Mouse (Mus musculus) testis, adult 2 months (tissue): ENCODE results near the gene Pdzrn3. TPM values are rescaled to one million over a fixed set of nuclear protein-coding genes. Genes with fewer than 3 reads are reported as not detected.

Experiments
- H3K27ac ChIP-seq: fragments of 200-500 bp; 2 replicates; pipeline ENCODE4 v1.5.1; 2012; ENCODE audit warnings: low read depth, low read length; ENCODE audit not compliant: control insufficient read depth, insufficient read depth
- H3K27me3 ChIP-seq: fragments of 200-500 bp; 2 replicates; pipeline ENCODE4 v1.6.1; 2012; ENCODE audit warnings: mild to moderate bottlenecking, low read length, moderate library complexity; ENCODE audit not compliant: control insufficient read depth, insufficient read depth
- H3K36me3 ChIP-seq: fragments of 200-500 bp; 2 replicates; pipeline ENCODE4 v1.6.1; 2012; ENCODE audit warnings: mild to moderate bottlenecking, low read length; ENCODE audit not compliant: control insufficient read depth, insufficient read depth
- H3K4me1 ChIP-seq: fragments of 200-500 bp; 2 replicates; pipeline ENCODE4 v1.6.1; 2012; ENCODE audit warnings: low read length; ENCODE audit not compliant: control insufficient read depth, insufficient read depth
- H3K4me3 ChIP-seq: fragments of 200-500 bp; 2 replicates; pipeline ENCODE4 v1.5.1; 2012; ENCODE audit warnings: low read depth, mild to moderate bottlenecking, low read length, moderate library complexity, mixed read lengths; ENCODE audit not compliant: control insufficient read depth
- CTCF ChIP-seq: fragments of 200-500 bp; IDR thresholded peaks from 2 replicates; pipeline ENCODE4 v1.5.1; 2012; ENCODE audit warnings: low read depth, mild to moderate bottlenecking, inconsistent platforms, low read length, moderate library complexity; ENCODE audit not compliant: control insufficient read depth, insufficient read depth, insufficient replicate concordance
- POLR2A ChIP-seq: fragments of 200-500 bp; IDR thresholded peaks from 2 replicates; pipeline ENCODE4 v1.6.1; 2012; ENCODE audit warnings: low read depth, mild to moderate bottlenecking, inconsistent platforms, low read length, moderate library complexity; ENCODE audit not compliant: control insufficient read depth
- polyA plus RNA-seq: library from polyadenylated mRNA; depleted of rRNA; stranded (reverse); fragments of >200 nt; gene quantifications from 2 replicates; pipeline ENCODE4 v1.2.3, GENCODE M21; 2012

The Pdzrn3 gene
- polyA plus RNA-seq, 1 experiment, result 1.2 TPM

GRCm38 (mm10) chr6:101266787-101267186, 110.9 kb downstream of the Pdzrn3 start:
- Histone ChIP-seq H3K4me3 (no peak overlapping the region), H3K36me3 (no peaks in the 10 kb centered on the region), H3K27ac (no peak overlapping the region), H3K4me1 (no peaks in the 10 kb centered on the region), H3K27me3 (no peaks in the 10 kb centered on the region)
- TF ChIP-seq CTCF, result peak; percentile 19; the same call in 1 of the 2 replicates
- no peak for TF ChIP-seq POLR2A

- Histone ChIP-seq H3K27me3 (no peaks in the 10 kb centered on the region), H3K4me1 (no peaks in the 10 kb centered on the region), H3K27ac (no peak overlapping the region), H3K4me3 (no peak overlapping the region), H3K36me3 (no peaks in the 10 kb centered on the region)
- no peak for TF ChIP-seq POLR2A
- no peak for TF ChIP-seq CTCF
These were observed 114.2 kb downstream of the Pdzrn3 start for GRCm38 (mm10) chr6:101263544-101263943.

GRCm38 (mm10) chr6:101261513-101261912, 116.2 kb downstream of the Pdzrn3 start:
- Histone ChIP-seq H3K27me3 (no peaks in the 10 kb centered on the region), H3K27ac (no peak overlapping the region), H3K36me3 (no peaks in the 10 kb centered on the region), H3K4me3 (no peak overlapping the region), H3K4me1 (no peaks in the 10 kb centered on the region)
- no peak for TF ChIP-seq POLR2A
- TF ChIP-seq CTCF, result no peak; the same call in 1 of the 2 replicates

DNA sequence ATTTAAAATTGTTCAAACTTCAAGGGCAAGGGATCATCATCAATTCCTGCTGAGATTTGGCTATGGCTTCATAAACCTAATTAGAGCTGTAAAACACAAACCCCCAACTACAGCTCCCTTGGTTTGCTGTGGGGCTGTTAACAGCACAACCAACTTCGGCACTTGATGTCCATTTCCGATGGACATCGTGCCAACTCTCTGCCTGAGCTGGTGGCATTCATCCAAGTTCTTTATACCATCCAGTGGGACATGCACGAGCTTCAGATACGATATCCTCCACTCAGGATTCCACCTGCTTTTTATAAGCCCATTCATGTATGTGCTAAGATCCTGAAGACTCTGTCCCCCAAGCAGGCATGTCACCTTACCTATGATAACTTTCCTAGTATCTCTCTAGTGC, 118.3 kb downstream of the Pdzrn3 start:
- H3K36me3 ChIP-seq, result no peaks in the 10 kb centered on the region
- H3K27me3 ChIP-seq, result no peaks in the 10 kb centered on the region

GRCm38 (mm10) chr6:101257418-101257817, 120.3 kb downstream of the Pdzrn3 start:
- H3K4me1 ChIP-seq, result no peaks in the 10 kb centered on the region
- H3K36me3 ChIP-seq, result no peaks in the 10 kb centered on the region
- TF ChIP-seq CTCF (no peak), POLR2A (no peak)
- no peak overlapping the region for H3K27ac ChIP-seq
- no peaks in the 10 kb centered on the region for H3K27me3 ChIP-seq
- H3K4me3 ChIP-seq, result no peak overlapping the region

More for the DNA sequence above, 118.3 kb downstream of the Pdzrn3 start:
- TF ChIP-seq POLR2A (no peak), CTCF (no peak)
- no peak overlapping the region for H3K27ac ChIP-seq
- no peaks in the 10 kb centered on the region for H3K4me1 ChIP-seq
- H3K4me3 ChIP-seq, result no peak overlapping the region

GRCm38 (mm10) chr6:101254652-101255051, 123.0 kb downstream of the Pdzrn3 start:
- H3K4me1 ChIP-seq, result no peaks in the 10 kb centered on the region
- no peak overlapping the region for H3K4me3 ChIP-seq
- H3K36me3 ChIP-seq, result no peaks in the 10 kb centered on the region
- H3K27me3 ChIP-seq, result no peaks in the 10 kb centered on the region
- H3K27ac ChIP-seq, result no peak overlapping the region
- no peak for TF ChIP-seq POLR2A

DNA sequence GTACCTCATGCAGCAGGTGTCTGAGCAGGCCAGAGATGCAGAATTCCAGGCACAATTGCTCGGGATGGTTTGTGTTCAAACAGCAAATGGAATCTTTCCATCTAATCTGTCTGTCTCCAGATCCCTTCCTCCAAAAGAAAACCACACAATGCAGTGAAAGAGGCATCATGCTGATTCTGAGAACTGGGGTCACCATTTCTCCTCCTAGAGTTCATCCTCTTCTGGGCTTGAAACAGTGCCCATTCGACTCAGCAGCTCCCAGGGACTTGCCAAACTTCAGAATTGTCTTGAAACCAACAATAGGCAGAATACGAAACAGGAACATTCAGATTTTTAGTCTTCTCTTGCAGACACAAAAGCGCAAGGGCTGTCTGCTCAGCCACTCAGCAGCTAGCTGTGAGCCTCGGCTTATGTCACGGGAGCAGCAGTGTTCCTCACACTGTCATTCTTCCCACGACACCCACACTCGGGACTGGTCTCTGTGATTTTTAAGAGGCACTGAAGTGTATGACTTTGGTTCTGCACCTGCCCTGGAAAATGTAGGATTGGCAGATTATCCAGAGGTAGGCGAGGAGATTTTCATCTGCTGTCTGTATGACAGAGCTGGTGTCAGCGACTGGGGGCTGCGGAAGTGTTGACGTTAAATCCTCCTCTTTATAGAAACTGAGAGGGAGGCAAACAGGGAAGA, 125.6 kb downstream of the Pdzrn3 start:
- H3K36me3 ChIP-seq, result no peaks in the 10 kb centered on the region
- TF ChIP-seq POLR2A (no peak), CTCF (no peak)
- H3K4me3 ChIP-seq, result no peak overlapping the region
- H3K27me3 ChIP-seq, result no peaks in the 10 kb centered on the region
- H3K4me1 ChIP-seq, result no peaks in the 10 kb centered on the region
- no peak overlapping the region for H3K27ac ChIP-seq
